Mouse (Mus musculus) heart, postnatal 10 days (tissue): Measurements from ENCODE around the gene Prr5l. TPM values are rescaled to one million over a fixed set of nuclear protein-coding genes. Genes with fewer than 3 reads are reported as not detected.

ENCODE experiments used
- DNase-seq, 2 experiments: peaks; one replicate each; pipeline ENCODE4 v3.0.0; 2021
- intact Hi-C: fragments of 180-260 bp; cut with DNase I; formaldehyde crosslinking; loops from one replicate; pipeline ENCODE4 v1.15.1; 2025
- total RNA-seq, 2 experiments: library from RNA; stranded (reverse); gene quantifications; 2 replicates each; pipeline ENCODE4 v1.2.3; 2021

The Prr5l gene
- total RNA-seq, 2 experiments from 2014 or later, result 2.6 to 4.0 TPM

DNA sequence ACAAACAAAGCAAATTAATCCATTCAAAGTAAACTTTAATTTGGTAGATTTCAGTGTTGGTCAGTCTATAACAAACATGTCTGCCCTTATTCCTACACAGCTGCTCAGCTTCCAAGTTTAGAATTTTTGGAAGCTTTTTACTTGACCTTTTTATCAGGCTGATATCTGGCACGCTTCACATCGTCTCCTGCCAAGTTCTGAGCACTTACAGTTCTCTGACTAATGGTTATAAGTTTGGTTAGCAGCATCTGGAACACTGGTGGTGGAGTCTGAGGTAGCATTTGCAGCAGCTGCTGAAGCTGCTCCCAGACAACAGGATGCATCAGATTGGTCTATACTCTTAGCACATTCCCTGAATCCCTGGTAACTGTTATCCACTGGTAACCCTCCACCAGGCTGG, 1.5 kb upstream of the Prr5l start:
- peak; percentile 25 to 30 for DNase-seq
- intact Hi-C loops, result loop anchor here (1.0 kb wide), 1 partner anchor 11 kb away; no protein-coding TSS in a partner anchor

- intact Hi-C loops, result no loop called here
- DNase-seq, result no peak
Observed at GRCm38 (mm10) chr2:101881471-101882162, 1.2 kb downstream of the Prr5l start.

DNA sequence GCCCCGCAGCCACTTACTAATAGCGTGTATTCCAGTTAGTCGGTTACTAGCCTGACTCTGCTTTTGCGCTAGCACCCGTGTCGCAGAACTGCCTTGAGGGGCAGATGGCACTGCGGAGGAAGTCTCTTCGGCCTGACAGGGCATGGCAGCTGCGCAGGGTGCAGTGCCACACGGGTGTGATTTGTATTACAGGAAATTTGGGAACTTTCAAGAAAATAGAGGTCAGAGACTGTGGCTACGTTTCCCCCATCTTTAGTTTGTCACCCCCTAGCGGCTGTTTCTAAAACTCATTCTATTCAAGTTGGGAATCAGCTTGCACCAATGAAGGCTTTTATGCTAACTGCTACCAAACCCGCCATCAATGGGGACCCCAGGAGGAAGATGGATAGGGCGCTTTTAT, 11.6 kb downstream of the Prr5l start:
- intact Hi-C loops, result loop anchor here (2.0 kb wide), 3 partner anchors 42 to 164 kb away; no protein-coding TSS in a partner anchor
- peak; percentile 48 to 82 for DNase-seq

DNA sequence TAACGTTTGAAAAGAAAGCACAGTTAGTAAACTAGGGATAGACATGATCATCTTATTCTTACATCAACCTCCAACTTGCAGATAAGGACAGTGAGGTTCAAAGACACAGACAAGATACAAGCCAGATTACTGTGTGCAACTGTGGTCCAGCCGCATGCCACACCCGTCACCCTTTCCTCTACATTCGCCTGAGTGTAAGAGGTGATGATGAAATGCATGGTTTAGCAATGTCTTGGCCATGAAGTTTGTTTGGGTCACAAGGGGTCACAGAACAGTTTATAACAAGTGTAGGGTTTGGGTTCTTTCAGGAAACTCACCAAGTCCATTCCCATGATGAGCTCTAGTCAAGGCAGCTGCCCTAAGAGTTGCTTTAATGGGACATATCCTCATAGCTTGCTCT, 14.1 kb downstream of the Prr5l start:
- intact Hi-C loops, result no loop called here

DNA sequence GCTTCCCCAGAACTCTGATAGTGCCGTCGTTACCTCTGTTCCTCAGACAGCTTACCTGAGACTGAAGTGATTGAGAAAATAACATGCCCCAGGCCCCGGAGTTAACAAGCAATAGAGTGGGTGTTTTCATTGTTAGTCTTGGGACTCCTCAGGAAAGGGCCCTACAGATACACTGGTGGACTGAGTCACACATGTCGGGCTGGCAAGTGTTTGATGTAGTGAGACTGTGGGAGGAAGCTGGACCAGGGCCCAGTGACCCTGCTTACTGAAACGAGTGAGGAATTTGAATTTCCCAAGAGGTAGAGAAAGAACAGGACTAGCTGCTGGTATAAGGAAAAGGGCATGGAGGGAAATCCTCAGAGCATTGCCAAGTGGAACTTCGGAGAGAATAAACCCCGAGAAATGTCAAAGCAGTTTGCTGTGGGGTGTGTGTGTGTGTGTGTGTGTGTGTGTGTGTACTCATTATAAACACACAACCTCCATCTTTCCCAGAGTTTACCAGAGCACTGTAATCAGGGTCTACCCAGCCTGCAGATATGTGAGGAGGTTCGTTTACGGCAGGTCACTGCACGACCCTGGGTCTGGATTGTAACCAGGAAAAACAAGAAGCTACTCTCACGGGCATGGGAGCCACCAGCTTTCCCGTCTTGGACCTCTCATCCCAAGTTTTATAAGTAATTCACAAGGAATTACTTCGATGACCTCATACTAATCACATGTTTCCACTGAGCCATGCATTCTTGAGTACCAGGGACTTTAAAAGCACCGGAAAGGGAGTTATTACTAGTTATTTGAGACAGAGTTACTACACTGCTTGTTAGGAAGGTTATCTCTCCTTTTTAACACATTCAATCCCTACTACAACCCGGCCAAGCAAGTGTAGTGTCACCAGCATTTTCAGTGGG, 20.4 kb downstream of the Prr5l start:
- DNase-seq, result peak; percentile 51 to 55
- intact Hi-C loops, result no loop called here

More for the DNA sequence above, 14.1 kb downstream of the Prr5l start:
- DNase-seq, result no peak

GRCm38 (mm10) chr2:101860920-101861485, 21.8 kb downstream of the Prr5l start:
- DNase-seq, result no peak
- intact Hi-C loops, result no loop called here

GRCm38 (mm10) chr2:101856174-101856573, 26.7 kb downstream of the Prr5l start:
- intact Hi-C loops, result no loop called here
- DNase-seq, result no peak

- no peak for DNase-seq
- intact Hi-C loops, result no loop called here
Observed at GRCm38 (mm10) chr2:101854792-101855191, 28.0 kb downstream of the Prr5l start.

GRCm38 (mm10) chr2:101842756-101843155, 40.1 kb downstream of the Prr5l start:
- intact Hi-C loops, result no loop called here
- DNase-seq, result no peak

DNA sequence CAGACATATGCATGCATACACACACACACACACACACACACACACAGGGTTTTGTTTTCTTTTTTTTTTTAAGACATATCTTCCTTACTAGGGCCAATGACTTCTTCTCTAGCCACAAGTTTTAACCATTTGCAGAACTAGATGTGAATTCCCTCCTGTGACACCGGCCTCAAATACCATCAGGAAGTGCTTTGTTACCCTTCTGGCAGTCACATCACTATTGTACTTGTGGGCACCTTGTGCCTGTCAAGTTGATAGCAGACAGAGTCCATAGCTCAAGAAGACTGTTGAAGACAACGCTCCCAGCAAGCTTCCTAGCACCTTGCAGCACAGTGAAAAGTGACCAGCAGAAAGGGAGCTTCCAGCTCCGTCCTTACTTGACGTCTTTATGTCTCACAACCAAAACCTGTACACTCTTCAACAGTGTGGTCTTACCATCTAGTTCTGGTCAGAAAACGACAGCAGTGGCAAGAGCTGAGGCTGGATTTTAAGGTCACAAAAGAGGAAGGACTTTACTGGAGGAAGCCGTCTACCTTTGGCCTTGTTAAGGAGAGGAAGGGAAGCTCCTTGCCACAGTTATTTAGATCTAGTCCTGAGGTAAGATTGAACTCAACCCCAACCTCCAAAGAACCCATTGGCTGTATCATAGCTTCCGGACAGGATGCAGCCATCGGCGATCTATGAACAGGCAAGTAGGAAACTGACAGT, 47.9 kb downstream of the Prr5l start:
- DNase-seq, result no peak
- intact Hi-C loops, result no loop called here

- DNase-seq, result no peak
- intact Hi-C loops, result no loop called here
Observed at GRCm38 (mm10) chr2:101832361-101832760, 50.5 kb downstream of the Prr5l start.

DNA sequence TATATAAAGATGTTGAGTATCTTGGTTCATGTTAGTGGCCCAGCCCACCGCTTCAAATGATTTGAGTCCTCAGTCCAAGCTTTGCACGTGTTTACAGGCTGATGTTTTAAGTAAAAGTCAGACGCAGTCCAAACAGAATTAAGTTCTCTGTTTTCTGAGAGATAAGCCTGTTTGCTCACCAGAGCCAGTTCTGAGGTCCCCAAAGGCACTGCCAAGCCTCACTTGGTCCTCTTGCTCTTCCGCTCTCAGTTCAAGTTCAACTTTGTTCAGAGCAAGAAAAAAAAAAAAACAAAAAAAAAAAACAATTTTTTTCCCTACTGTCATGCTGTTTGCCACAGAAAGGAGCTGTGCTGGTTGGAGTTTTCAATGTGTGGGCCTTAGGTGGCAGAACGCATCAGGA, 51.0 kb downstream of the Prr5l start:
- DNase-seq, result no peak
- intact Hi-C loops, result no loop called here

- intact Hi-C loops, result no loop called here
- no peak for DNase-seq
Observed at GRCm38 (mm10) chr2:101830186-101830915, 52.5 kb downstream of the Prr5l start.

DNA sequence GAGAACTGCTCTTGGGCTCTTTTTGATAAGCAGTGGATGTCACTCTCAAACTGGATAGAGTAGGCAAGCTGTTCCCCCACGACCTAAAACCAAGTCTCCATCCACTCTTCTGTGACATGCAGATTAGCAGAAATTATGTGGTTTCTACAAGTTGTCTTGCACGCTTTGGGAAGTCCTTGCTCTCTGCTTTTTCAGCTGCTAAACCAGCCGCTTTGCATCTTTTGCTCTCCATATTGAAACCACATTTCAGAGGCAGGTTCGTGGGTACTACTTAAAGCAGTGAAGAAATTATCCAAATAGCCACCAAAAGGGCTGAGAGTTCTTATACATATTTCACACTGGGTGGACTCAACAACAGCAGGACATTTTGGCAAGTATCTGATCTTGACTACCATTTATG, 53.8 kb downstream of the Prr5l start:
- no peak for DNase-seq
- intact Hi-C loops, result loop anchor here (2.0 to 5.0 kb wide), 3 partner anchors 32 to 122 kb away; no protein-coding TSS in a partner anchor

GRCm38 (mm10) chr2:101828057-101828643, 54.7 kb downstream of the Prr5l start:
- intact Hi-C loops, result loop anchor here (2.0 to 5.0 kb wide), 3 partner anchors 31 to 121 kb away; no protein-coding TSS in a partner anchor
- DNase-seq, result peak in 1 of 2 experiments; percentile 33

DNA sequence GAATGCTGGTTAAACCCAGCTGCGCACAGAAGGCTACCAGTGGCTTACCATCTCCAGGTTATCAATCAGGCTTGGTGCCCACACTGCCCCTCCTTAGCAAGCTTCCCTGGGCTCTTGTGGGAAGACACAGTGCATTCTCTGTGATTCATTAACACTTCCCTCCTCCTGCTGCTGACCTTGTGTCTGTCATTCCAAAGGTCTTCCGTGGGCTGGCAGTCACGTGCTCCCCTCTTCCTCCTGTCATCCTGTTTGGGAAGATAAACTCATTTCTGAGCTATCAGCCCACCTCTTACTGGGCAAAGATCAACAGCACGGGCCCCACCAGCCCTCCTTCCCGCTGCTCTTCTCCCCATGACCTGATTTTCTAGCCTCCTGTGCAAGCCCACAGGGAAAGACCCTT, 55.2 kb downstream of the Prr5l start:
- intact Hi-C loops, result loop anchor here (2.0 to 5.0 kb wide), 3 partner anchors 31 to 120 kb away; no protein-coding TSS in a partner anchor
- DNase-seq, result no peak

- intact Hi-C loops, result loop anchor here (5.0 kb wide), 1 partner anchor 120 kb away; no protein-coding TSS in a partner anchor
- DNase-seq, result no peak
Observed at GRCm38 (mm10) chr2:101826950-101827600, 55.8 kb downstream of the Prr5l start.

DNA sequence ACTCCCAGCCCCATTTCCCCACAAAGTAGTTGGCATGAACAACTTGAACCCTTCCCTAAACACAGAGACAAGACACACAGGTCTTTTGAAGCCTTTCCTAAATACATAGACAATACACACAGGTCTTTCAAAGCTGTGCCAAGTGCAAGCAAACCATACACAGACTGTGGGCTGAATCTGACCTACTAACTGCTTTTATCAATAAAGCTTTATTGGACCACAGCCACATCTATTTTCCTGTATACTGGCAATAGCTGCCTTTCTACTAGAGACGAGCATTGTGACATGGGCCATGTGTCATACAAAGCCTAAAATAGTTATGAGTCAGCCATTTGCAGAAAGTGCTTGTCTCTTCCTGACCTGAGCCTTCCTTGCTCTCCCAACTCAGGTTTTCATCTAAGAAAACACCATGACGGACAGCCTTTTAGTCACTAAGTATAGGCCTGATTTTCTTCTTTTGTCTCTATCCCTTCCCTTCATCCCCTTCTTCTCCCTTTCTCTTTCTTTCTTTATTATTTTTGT, 56.6 kb downstream of the Prr5l start:
- intact Hi-C loops, result loop anchor here (5.0 kb wide), 1 partner anchor 119 kb away; no protein-coding TSS in a partner anchor
- DNase-seq, result no peak
